In genomic region chr1:186373386-186373785, GRCm38 (mm10) we compare ENCODE assay signal across 14 mouse cellular contexts.
"Had no signal": no experiment of that assay in that cellular context is flagged by ENCODE, and none has a peak within 500 bp of the region (broad histone marks: within the 10 kb centered on the region; RNA-seq: fewer than 3 reads in every experiment).

No protein-coding gene starts in this region.

- H3K4me3 ChIP-seq: left cerebral cortex, adult 2 months; midbrain, embryonic 10.5 days had no signal

- H3K9ac ChIP-seq: liver, embryonic 14.5 days had no signal

- DNase-seq: kidney, adult 8-10 months; kidney, postnatal 25 days; liver; lung, adult 2 months; lung, postnatal 4 days; right cerebral cortex, adult 18-20 months; right cerebral cortex, postnatal 25 days; thymus, postnatal 4 days had no signal

- H3K27ac ChIP-seq: left cerebral cortex, adult 2 months; liver, embryonic 14.5 days; midbrain, embryonic 10.5 days; stomach, postnatal 0 days had no signal

- H3K36me3 ChIP-seq: midbrain, embryonic 10.5 days had no signal

- H3K9me3 ChIP-seq: midbrain, embryonic 10.5 days had no signal

- ATAC-seq: intestine, postnatal 0 days; lung, postnatal 0 days had no signal
